Mouse (Mus musculus): ENCODE measurements at regions not wholly inside any gene's neighbourhood (a gene's known extent, or its start where the extent isn't known, plus 50 kb on each side); places are given as distances from the start of the nearest gene placed in this dataset.

DNA sequence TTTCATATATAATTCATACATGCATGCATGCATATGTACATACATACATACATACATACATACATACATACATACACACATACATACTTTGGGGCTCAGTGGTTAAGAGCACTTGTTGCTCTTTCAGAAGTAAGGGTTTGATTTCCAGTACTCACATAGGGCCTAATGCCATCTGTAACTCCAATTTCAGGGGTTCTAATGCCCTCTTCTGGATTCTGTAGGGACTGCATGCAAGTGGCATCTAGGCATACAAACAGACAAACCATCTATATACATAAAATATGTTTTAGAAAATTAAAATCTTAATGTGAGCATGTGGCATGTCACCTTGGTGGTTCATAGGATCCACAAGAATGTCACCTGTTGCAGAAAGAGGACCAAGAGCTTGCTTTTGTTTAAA is 426.7 kb upstream of the Mki67 start:
- Histone ChIP-seq H3ac (ENCODE audit: control insufficient read depth, insufficient read length) (no peak overlapping the region), H3K36me3 (ENCODE audit: control insufficient read depth, insufficient read depth) (no peaks in the 10 kb centered on the region), H3K79me2 (ENCODE audit: control insufficient read depth, insufficient read depth) (no peaks in the 10 kb centered on the region), H3K27me3 (ENCODE audit: control insufficient read depth, insufficient read depth, insufficient read length) (no peaks in the 10 kb centered on the region), H3K4me2 (ENCODE audit: low read depth) (no peak overlapping the region), H3K4me3 (no peak overlapping the region)
- TF ChIP-seq CEBPB (IDR thresholded peaks at IDR 0.05; ENCODE audit: insufficient read depth, poor library complexity, severe bottlenecking): no peak
- TF ChIP-seq MYOD1 (IDR thresholded peaks at IDR 0.05; ENCODE audit: control insufficient read depth in 1 of 3, insufficient read length in 2 of 3, low read depth in 2 of 3): no peak
- TF ChIP-seq REST (IDR thresholded peaks at IDR 0.05; ENCODE audit: insufficient read depth, insufficient read length): no peak
- TF ChIP-seq SRF (IDR thresholded peaks at IDR 0.05; ENCODE audit: control insufficient read depth, insufficient read length, low read depth): no peak
- no peak for TF ChIP-seq TCF12 (IDR thresholded peaks at IDR 0.05; ENCODE audit: insufficient read depth, poor library complexity, severe bottlenecking)
- TF ChIP-seq POLR2AphosphoS2 (IDR thresholded peaks at IDR 0.05; ENCODE audit: insufficient read length, low read depth): no peak
- no peak for TF ChIP-seq MYOG (IDR thresholded peaks at IDR 0.05; ENCODE audit: control insufficient read depth in 1 of 3, insufficient read depth in 1 of 3, insufficient read length in 2 of 3, low read depth in 2 of 3)
- TF ChIP-seq POLR2A (IDR thresholded peaks at IDR 0.05; ENCODE audit: insufficient read length, low read depth): no peak
- TF ChIP-seq USF1 (IDR thresholded peaks at IDR 0.05; ENCODE audit: low read depth): no peak
- no peak for TF ChIP-seq MAX (IDR thresholded peaks at IDR 0.05; ENCODE audit: low read depth)
- no peak for TF ChIP-seq TCF3 (IDR thresholded peaks at IDR 0.05; ENCODE audit: insufficient read length, low read depth)
- TF ChIP-seq E2F4 (IDR thresholded peaks at IDR 0.05; ENCODE audit: insufficient read depth): no peak

DNA sequence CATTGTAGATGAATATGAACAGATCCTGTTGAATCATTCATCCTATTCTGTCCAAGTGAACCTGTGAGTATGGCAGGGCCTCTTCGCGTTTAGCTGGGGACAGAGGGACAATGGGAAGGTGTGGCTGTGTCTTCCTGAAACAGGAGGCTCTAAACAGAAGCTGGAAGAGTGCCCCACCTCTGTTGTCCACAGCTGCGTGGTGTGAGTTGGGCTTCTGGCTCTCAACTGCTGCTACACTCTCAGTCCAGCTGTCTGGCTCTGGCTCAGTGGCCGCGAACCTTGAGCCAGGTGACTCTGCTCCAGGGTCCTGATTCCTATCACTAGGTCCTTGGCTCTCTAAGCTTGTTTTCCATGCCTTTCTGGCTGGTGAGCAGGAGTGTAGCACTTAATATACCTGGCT is 434.0 kb upstream of the Mki67 start:
- peaks cover 4% of the 10 kb centered on the region for H3K27me3 ChIP-seq (ENCODE audit: control insufficient read depth, insufficient read depth, insufficient read length)
- H3K4me3 ChIP-seq: no peak overlapping the region
- TF ChIP-seq MYOD1 (IDR thresholded peaks at IDR 0.05; ENCODE audit: control insufficient read depth in 1 of 3, insufficient read length in 2 of 3, low read depth in 2 of 3): no peak
- TF ChIP-seq E2F4 (IDR thresholded peaks at IDR 0.05; ENCODE audit: insufficient read depth): no peak
- TF ChIP-seq USF1 (IDR thresholded peaks at IDR 0.05; ENCODE audit: low read depth): no peak
- no peak for TF ChIP-seq TCF12 (IDR thresholded peaks at IDR 0.05; ENCODE audit: insufficient read depth, poor library complexity, severe bottlenecking)
- no peak for TF ChIP-seq REST (IDR thresholded peaks at IDR 0.05; ENCODE audit: insufficient read depth, insufficient read length)
- TF ChIP-seq POLR2A (IDR thresholded peaks at IDR 0.05; ENCODE audit: insufficient read length, low read depth): no peak
- TF ChIP-seq SRF (IDR thresholded peaks at IDR 0.05; ENCODE audit: control insufficient read depth, insufficient read length, low read depth): no peak
- TF ChIP-seq CEBPB (IDR thresholded peaks at IDR 0.05; ENCODE audit: insufficient read depth, poor library complexity, severe bottlenecking): no peak
- TF ChIP-seq MAX (IDR thresholded peaks at IDR 0.05; ENCODE audit: low read depth): no peak
- TF ChIP-seq MYOG (IDR thresholded peaks at IDR 0.05; ENCODE audit: control insufficient read depth in 1 of 3, insufficient read depth in 1 of 3, insufficient read length in 2 of 3, low read depth in 2 of 3): no peak
- no peak for TF ChIP-seq POLR2AphosphoS2 (IDR thresholded peaks at IDR 0.05; ENCODE audit: insufficient read length, low read depth)
- TF ChIP-seq TCF3 (IDR thresholded peaks at IDR 0.05; ENCODE audit: insufficient read length, low read depth): no peak
- no peak overlapping the region for H3ac ChIP-seq (ENCODE audit: control insufficient read depth, insufficient read length)
- H3K4me2 ChIP-seq (ENCODE audit: low read depth): no peak overlapping the region
- no peaks in the 10 kb centered on the region for H3K36me3 ChIP-seq (ENCODE audit: control insufficient read depth, insufficient read depth)
- no peaks in the 10 kb centered on the region for H3K79me2 ChIP-seq (ENCODE audit: control insufficient read depth, insufficient read depth)

DNA sequence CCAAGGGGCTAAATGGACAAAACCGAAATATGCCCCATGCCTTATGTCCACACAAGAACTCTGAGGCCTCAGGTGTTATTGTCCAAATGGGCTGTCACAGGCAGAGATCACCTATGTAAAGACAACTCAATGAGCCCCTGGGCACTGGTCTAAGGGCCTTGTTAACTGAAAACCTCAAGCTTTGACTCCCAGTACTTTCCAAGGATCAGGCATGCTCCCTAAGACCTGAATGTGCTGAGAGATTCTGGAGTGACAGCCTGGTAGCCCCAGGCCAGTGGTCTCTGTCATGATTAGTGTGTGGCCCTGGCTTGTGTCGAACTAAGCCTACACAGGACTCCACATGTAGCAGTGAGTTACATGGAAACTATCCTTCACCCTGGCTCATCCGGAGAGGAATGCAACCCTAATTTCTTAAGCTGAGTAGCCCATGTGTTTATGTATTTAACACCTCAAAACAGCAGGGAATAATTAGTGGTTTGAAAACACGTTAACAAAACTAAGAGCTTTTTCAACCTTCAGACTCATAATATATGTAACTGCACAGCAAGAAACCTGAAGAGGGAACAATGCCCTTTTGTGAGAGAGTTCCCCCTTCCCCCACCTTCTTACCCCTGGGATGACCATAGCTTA is 435.3 kb upstream of the Mki67 start:
- no peak overlapping the region for H3K4me3 ChIP-seq
- no peak overlapping the region for H3K4me2 ChIP-seq (ENCODE audit: low read depth)
- no peak for TF ChIP-seq POLR2A (IDR thresholded peaks at IDR 0.05; ENCODE audit: insufficient read length, low read depth)
- no peak for TF ChIP-seq MAX (IDR thresholded peaks at IDR 0.05; ENCODE audit: low read depth)
- TF ChIP-seq MYOD1 (IDR thresholded peaks at IDR 0.05; ENCODE audit: control insufficient read depth in 1 of 3, insufficient read length in 2 of 3, low read depth in 2 of 3): no peak
- TF ChIP-seq USF1 (IDR thresholded peaks at IDR 0.05; ENCODE audit: low read depth): no peak
- no peak for TF ChIP-seq SRF (IDR thresholded peaks at IDR 0.05; ENCODE audit: control insufficient read depth, insufficient read length, low read depth)
- no peak for TF ChIP-seq POLR2AphosphoS2 (IDR thresholded peaks at IDR 0.05; ENCODE audit: insufficient read length, low read depth)
- TF ChIP-seq REST (IDR thresholded peaks at IDR 0.05; ENCODE audit: insufficient read depth, insufficient read length): no peak
- TF ChIP-seq TCF3 (IDR thresholded peaks at IDR 0.05; ENCODE audit: insufficient read length, low read depth): no peak
- no peak for TF ChIP-seq CEBPB (IDR thresholded peaks at IDR 0.05; ENCODE audit: insufficient read depth, poor library complexity, severe bottlenecking)
- TF ChIP-seq MYOG (IDR thresholded peaks at IDR 0.05; ENCODE audit: control insufficient read depth in 1 of 3, insufficient read depth in 1 of 3, insufficient read length in 2 of 3, low read depth in 2 of 3): no peak
- TF ChIP-seq E2F4 (IDR thresholded peaks at IDR 0.05; ENCODE audit: insufficient read depth): no peak
- TF ChIP-seq TCF12 (IDR thresholded peaks at IDR 0.05; ENCODE audit: insufficient read depth, poor library complexity, severe bottlenecking): no peak
- H3K27me3 ChIP-seq (ENCODE audit: control insufficient read depth, insufficient read depth, insufficient read length): peaks cover 4% of the 10 kb centered on the region
- H3K79me2 ChIP-seq (ENCODE audit: control insufficient read depth, insufficient read depth): no peaks in the 10 kb centered on the region
- no peaks in the 10 kb centered on the region for H3K36me3 ChIP-seq (ENCODE audit: control insufficient read depth, insufficient read depth)
- no peak overlapping the region for H3ac ChIP-seq (ENCODE audit: control insufficient read depth, insufficient read length)

DNA sequence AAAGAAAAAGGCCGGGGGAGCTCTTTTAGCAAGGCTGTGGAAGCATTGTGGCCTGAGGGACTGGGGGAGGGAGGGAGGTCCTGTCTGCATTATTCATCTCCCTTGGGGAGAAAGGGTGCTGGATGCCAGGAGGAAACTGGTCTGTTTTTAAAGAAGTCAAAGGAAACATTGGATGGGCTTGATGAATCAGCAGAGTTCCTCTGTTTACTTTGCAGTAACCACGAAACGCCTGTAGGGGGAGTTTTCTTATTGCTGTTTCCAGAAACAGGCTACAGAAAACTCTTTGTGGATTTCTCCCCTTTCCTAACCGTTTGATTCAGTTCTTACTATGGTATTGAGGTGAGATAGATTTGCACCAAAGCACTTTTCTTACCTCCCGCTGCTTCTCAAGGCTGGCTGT is 436.3 kb upstream of the Mki67 start:
- TF ChIP-seq CEBPB (IDR thresholded peaks at IDR 0.05; ENCODE audit: insufficient read depth, poor library complexity, severe bottlenecking) (no peak), TCF12 (IDR thresholded peaks at IDR 0.05; ENCODE audit: insufficient read depth, poor library complexity, severe bottlenecking) (no peak)

DNA sequence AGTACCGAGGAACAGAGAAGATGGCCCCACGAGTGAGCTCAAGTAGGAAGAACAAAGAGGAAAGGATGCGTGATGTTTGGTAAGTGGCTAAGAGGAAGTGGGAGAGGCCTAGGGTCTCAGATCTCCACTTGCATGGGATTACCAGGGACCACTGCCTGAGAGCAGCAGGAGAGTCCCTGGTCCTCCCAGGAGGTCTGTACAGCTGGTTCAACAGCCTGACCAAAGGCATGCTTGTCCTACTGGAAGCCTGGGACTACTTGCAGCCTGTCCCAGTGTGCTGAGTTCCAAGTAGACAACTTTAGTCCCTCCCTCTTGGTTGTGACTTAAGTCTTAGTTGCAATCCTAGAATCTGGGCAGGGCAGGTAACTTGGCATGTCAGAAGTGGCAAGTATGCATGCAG is 437.5 kb upstream of the Mki67 start:
- H3K36me3 ChIP-seq (ENCODE audit: control insufficient read depth, insufficient read depth): no peaks in the 10 kb centered on the region
- no peaks in the 10 kb centered on the region for H3K79me2 ChIP-seq (ENCODE audit: control insufficient read depth, insufficient read depth)
- H3K4me2 ChIP-seq (ENCODE audit: low read depth): no peak overlapping the region
- H3ac ChIP-seq (ENCODE audit: control insufficient read depth, insufficient read length): no peak overlapping the region
- peaks cover 4% of the 10 kb centered on the region for H3K27me3 ChIP-seq (ENCODE audit: control insufficient read depth, insufficient read depth, insufficient read length)
- no peak overlapping the region for H3K4me3 ChIP-seq
- TF ChIP-seq USF1 (IDR thresholded peaks at IDR 0.05; ENCODE audit: low read depth) (no peak), TCF12 (IDR thresholded peaks at IDR 0.05; ENCODE audit: insufficient read depth, poor library complexity, severe bottlenecking) (no peak), POLR2AphosphoS2 (IDR thresholded peaks at IDR 0.05; ENCODE audit: insufficient read length, low read depth) (no peak), MAX (IDR thresholded peaks at IDR 0.05; ENCODE audit: low read depth) (no peak), E2F4 (IDR thresholded peaks at IDR 0.05; ENCODE audit: insufficient read depth) (no peak), MYOD1 (IDR thresholded peaks at IDR 0.05; ENCODE audit: control insufficient read depth in 1 of 3, insufficient read length in 2 of 3, low read depth in 2 of 3) (no peak), REST (IDR thresholded peaks at IDR 0.05; ENCODE audit: insufficient read depth, insufficient read length) (no peak), CEBPB (IDR thresholded peaks at IDR 0.05; ENCODE audit: insufficient read depth, poor library complexity, severe bottlenecking) (no peak), TCF3 (IDR thresholded peaks at IDR 0.05; ENCODE audit: insufficient read length, low read depth) (no peak)

More for the DNA sequence above, 436.3 kb upstream of the Mki67 start:
- H3K4me2 ChIP-seq (ENCODE audit: low read depth): no peak overlapping the region
- no peaks in the 10 kb centered on the region for H3K79me2 ChIP-seq (ENCODE audit: control insufficient read depth, insufficient read depth)
- H3ac ChIP-seq (ENCODE audit: control insufficient read depth, insufficient read length): no peak overlapping the region
- H3K36me3 ChIP-seq (ENCODE audit: control insufficient read depth, insufficient read depth): no peaks in the 10 kb centered on the region
- H3K27me3 ChIP-seq (ENCODE audit: control insufficient read depth, insufficient read depth, insufficient read length): peaks cover 4% of the 10 kb centered on the region
- no peak overlapping the region for H3K4me3 ChIP-seq

Data from myocyte (in vitro differentiated cells).